Mouse (Mus musculus) granulocyte monocyte progenitor cell, adult 5-6 weeks (primary cell): ENCODE data around the gene Agbl2. TPM values are rescaled to one million over a fixed set of nuclear protein-coding genes. Genes with fewer than 3 reads are reported as not detected.
A peak's percentile ranks its signal among the peaks of the same experiment; 100 is the strongest.

Experiments used
- ATAC-seq: replicated peaks from 2 replicates; pipeline ENCODE4 v1.8.0; 2016; ENCODE audit warnings: mild to moderate bottlenecking, moderate TSS enrichment, inconsistent platforms; ENCODE audit not compliant: poor library complexity, severe bottlenecking
- total RNA-seq, 2 experiments: library from RNA; stranded (forward) in 1 of 2; stranded (reverse) in 1 of 2; fragments of 200-712, 200-1000 nt in 1 of 2; fragments of >200 nt in 1 of 2; fragmentation: Nextera tagmentation in 1 of 2; gene quantifications; 2 replicates each; pipeline ENCODE4 v1.2.3; 2014 to 2017

Gene Agbl2
- total RNA-seq (2014; fragmentation: Nextera tagmentation) (not detected in 2 replicates), total RNA-seq (2017) (not detected in 2 replicates)

DNA sequence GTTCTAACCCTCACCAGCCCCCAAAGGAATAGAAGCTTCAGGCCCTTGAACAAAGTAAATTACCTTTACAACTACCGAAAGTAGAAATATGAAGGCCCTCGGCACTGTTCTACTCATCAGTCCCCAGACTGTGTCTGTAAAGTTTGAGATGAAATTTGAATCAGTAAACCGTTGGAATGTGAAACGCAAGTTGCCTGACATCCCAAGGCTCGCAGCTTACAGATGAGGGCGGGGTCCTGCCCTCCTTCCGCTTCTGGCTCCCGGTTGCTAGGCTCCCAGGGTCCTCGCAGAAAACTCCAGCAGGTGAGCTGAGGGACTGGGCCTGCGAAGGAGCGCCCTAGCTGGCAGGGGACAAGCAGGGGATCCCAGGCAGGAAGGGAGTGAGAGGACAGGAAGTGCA, at the start of gene Agbl2:
Agbl2 (plus strand) TSS at position 270 of the 400 bp plus-strand sequence.
- ATAC-seq, result peak; percentile 40

DNA sequence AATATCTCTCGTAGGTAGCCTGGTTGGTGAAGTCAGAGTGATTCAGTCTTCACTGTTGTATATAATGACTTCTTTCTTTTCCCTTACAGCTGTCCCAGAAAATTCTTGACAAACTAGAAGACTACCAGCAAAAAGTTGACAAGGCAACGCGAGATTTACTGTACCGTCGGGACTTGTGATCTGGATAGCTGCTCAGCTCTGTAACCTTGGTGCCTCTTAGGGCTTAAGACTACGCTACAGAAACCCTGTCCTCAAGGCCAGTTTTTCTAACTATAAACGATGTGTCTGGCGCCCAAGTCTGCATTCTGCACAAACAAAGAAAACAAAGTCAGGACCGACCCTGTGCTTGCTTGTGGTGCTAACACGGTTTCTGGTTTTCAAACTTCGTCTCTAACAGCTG, 47.2 kb upstream of the Agbl2 start:
- ATAC-seq, result no peak

DNA sequence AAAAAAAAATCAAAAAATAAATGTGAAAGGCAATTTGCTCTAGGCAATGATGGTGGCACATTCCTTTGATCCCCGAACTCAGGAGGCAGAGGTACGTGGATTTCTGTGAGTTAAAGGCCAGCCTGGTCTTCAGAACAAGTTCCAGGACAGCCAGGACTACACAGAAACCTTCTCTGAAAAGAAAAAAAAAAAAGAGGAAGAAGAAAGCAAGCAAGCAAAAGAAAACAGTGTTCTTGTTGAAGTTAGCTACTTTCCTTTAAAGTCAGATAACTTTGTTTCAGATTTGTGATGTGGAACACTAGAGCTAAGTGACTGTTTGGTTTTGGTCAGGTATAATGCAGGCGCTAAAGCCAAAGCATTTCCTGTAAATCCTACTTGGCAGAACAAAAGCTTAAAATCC, 43.7 kb upstream of the Agbl2 start:
- ATAC-seq, result no peak

DNA sequence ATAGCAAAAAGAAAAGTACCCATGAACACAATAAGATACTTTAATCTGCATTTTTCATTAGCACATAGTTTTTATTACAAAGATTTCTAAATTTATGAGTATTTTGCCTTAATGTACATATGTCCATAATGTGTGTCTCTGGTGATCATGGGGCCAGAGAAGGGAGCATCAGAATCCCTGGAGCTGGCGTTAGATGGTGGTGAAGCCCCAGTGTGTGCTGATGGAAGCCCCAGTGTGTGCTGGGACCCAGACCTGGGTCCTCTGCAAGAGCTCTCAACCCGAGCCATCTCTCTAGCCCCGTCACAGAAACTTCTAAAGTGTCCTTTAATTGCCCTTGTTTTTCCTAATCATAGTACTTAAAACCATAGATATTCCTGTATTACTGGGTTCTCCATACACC, 43.2 kb upstream of the Agbl2 start:
- ATAC-seq, result no peak

DNA sequence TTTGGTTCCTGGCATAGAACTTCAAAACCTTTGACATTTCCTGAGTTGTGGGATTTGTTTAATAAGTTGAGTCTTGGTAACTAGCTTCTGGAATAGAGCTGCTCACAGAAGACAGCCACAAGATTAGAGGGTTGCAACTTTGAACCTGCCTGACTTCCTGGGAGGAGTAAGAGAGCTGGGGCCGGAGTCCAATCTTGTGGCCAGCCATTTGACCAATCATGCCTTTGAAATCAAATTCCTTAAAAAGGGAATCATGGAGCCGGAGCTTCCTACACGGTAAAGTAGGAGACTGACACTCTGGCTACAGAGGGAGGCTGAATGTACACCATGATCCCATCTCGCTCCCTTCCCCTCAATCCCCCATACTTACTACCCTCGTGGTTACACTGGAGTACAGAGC, 42.6 kb upstream of the Agbl2 start:
- no peak for ATAC-seq

DNA sequence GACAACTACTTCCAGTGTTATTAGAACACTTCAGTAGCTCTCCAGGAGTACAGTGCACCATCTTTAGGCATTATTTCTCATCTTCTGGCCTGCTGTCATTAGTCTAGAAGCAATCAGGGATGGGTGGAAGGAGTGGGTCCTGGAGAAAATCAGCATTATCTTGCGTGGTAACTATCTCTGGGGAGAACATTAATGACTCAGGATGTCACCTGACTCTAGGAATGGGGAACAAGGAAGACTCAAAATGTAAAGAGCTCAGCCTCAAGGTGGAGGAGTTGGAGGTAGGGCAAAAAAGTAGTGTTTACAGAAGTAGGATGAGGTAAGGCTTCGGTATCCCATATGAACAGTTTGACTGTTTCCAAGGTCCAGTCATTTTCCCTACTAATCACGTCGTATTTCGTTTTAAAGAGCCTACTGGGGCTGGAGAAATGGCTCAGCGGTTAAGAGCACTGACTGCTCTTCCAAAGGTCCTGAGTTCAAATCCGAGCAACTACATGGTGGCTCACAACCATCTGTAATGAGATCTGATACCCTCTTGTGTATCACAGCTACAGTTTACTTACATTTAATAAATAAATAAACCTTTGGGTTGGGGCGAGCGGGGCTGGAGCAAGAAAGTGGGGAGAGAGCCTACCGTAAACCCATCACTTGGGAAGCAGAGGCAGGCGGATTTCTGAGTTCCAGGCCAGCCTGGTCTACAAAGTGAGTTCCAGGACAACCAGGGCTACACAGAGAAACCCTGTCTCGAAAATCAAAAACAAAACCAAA, 38.1 kb upstream of the Agbl2 start:
- no peak for ATAC-seq

DNA sequence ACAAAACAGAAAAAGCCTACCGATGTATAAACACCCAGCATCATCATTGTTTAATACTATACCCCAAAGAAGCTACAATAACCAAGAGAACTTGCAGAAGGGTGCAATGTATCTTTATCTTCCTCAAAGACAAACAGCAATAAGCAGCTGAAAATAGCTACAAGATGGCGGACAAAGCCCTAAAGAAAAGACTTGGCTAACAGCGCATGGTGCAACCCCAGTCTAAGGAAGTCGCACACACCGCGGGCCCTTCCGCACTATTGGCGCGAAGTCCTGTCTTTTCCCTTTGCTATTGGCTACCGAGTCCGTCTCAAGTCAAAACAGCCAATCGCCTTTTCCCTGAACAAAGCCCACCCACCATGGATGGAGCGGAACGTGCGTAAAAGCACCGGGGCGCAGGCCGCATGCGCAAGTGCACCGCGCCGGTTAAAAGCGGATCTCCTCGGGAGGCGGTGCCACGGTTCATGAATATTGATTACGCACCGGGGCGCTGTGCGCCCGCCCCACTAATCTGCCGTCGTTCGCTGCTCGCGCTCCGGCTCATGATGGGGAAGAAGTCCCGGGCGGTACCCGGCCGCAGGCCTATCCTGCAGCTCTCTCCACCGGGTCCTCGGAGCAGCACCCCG, 37.4 kb upstream of the Agbl2 start, which contains the start of gene Fnbp4:
Fnbp4 (plus strand) TSS at position 318 of the 626 bp plus-strand sequence.
- ATAC-seq, result peak; percentile 94

DNA sequence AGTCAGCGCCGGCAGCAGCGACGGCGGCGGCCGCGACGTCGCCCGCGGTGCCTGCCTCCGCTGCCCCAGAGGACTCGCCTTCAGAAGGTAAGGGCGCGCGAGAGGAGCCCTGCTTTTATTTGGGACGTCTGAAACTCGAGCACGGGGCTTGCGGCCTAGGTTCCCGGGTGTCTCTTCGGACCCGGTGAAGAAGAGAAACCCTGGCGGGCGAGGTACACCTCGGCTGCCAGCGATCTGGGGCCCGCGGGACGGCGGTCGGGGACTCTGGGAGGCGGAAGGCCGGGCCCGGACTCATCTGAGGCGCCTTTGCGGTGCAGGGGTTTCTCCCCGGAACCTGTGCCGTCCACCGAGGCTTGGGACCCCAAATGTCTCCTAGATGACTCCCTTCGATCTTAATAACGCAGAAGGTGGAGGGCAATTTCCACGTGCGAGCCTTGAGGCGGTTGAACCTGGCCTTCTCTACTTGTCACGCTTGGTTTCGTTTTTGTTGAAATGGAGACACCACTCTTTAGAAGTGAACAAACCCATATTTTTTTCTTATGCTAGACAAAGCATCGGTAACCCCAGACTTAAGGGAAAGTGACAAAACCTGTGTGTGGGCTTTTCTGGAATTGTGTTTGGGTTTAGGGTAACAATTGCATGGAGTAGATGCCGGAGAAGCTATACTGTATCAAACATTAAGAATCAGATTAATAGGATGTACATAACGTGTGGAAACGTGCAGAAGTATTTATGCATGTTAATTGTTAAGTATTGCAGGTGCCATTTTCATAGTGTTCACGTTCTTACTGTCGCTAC, 36.6 kb upstream of the Agbl2 start:
- ATAC-seq, result peak; percentile 6; the same call in 1 of the 2 replicates

DNA sequence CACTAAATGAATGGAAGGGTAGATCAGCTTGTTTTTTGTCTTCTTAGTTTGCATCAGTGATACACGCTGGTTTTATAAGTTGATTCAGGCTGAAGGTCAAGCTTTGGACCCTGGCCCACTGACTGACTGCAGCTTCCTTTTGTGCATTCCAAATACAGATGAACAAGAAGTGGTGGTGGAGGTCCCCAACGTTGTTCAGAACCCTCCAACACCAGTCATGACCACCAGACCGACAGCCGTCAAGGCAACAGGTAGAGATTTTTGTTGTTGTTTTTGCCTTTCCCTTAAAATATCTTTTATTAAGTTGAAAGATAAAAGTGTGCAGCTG, 36.0 kb upstream of the Agbl2 start:
- no peak for ATAC-seq

DNA sequence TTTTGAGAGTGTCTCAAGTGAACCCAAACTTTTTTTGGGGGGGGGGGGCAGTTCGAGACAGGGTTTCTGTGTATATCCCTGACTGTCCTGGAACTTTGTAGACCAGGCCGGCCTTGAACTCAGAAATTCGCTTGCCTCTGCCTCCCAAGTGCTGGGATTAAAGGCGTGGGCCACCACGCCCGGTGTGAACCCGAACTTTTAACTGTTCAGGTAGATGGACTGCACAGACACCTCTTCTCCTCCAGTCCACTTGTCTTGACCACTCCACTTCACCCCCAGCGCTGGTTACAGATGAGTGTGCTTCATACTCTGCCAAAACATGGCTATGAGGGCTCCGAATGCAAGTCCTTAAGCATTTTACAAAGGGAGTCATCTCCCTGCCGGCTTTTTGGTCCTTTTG, 35.4 kb upstream of the Agbl2 start:
- no peak for ATAC-seq

DNA sequence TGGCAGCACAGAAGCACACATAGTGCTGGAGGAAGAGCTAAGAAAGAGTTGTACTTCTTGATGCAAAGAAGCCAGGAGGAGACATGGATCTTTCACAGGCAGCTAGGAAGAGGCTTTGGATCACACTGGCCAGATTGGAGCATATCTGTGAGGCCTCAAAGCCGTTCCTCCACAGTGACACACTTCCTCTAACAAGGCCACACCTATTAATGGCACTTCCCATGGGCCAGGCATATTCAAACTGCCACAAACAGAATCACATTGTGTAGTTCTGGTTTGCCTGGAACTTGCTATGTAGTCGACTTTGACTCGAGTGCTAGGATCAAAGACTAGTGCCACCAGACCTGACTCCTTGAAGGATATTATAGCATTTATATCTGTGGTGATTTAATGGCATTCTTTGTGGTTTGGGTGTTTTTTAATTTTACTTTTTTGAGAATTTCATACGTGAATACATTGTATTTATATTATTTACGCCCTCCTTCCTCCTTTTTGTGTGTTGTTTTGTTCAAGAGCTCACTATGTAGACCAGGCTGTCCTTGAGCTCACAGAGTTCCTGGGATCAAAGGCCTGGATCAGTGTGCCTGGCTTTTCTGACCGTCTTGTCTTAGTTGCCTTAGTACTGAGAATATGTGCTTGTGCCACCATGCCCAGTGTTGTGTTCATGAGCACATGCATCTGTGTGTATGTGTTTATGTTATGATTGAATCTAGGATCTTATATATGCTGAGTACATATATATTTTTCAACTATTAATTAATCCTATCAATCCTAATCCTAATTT, 32.7 kb upstream of the Agbl2 start:
- peak; percentile 26 for ATAC-seq

DNA sequence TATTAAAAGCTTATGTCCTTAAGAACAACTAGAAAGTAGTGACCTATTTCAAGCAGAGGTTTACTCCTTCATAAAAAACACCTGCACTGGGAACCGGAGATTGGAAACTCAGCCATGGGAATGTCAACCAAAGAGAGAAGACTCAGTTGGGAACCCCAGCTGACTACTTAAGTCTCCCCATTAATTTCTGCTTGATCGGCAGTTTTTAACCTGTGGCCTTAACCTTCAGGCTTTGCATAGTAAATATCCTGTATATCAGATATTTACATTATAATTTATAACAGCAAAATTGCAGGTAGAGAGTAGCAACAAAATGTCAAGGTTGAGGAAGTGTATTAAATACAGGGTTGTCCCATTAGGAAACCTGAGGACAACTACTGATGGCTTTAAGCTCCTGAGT, 29.0 kb upstream of the Agbl2 start:
- ATAC-seq, result no peak

DNA sequence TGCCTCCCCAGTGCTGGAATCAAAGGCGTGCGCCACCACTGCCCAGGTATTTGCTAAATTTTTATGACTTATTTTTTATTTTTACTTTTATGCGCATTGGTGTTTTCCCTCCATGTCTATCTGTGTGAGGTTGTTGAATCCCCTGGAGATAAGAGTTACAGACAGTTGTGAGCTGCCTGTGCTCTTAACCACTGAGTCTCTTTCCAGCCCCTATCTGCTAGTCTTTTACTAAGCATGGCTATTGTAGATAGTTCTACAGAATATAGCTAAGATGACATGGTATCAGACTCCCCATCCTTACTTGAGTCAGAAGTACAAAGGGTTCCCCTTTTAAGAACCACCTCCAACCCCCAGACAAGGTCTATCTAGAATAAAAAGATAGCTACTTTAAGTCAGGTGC, 28.3 kb upstream of the Agbl2 start:
- no peak for ATAC-seq

DNA sequence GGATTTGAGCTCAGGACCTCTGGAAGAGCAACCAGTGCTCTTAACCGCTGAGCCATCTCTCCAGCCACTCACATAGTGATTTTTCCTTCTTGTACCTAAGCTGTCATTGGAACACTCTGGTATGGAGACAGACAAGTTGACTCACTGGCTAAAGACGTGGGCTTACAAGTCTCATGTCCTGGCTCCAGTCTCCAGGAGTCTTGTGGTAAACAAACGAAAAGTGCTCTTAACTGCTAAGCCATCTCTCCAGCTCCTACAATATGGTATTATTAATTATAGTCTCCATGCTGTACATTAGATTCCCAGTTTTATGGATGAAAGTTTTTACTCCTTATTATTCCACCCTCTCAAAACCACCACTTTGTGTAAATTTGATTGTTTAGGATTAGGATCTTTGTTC, 17.4 kb upstream of the Agbl2 start:
- no peak for ATAC-seq

DNA sequence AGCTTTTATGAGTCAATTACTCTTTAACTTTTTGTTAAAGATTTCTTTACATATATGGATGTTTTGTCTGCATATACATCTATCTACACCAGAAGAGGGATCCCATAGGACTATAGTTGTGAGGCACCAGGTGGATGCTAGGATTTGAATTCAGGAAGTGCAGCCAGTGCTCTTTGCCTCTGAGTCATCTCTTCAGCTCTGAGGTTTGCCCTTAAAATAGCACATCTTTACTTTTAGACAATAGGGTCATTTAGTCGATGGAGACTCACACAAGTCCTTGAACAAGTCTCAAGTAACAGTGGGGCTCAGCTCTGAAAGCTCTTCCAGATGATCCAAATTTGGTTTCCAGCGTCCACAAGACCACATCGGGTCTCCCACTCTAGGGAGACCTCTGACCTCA, 1.2 kb upstream of the Agbl2 start:
- no peak for ATAC-seq

DNA sequence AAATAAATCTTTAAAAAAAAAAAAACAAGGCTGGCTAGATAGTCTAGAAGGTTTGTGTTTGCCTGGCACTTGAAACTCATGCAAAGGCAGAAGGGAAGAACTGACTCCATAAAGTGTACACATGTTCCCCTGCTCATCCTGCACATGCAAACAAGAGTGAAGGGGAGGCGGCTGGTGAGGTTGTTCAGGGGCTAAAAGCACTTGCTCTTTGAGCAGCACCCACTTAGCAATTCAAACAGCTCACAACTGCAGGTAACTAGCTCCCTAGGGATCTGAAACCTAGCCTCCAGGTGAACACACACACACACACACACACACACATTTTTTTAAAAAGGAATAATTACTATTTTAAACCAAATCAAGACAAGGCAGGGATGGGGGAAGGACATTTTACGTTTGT, 589 bp upstream of the Agbl2 start:
- no peak for ATAC-seq

DNA sequence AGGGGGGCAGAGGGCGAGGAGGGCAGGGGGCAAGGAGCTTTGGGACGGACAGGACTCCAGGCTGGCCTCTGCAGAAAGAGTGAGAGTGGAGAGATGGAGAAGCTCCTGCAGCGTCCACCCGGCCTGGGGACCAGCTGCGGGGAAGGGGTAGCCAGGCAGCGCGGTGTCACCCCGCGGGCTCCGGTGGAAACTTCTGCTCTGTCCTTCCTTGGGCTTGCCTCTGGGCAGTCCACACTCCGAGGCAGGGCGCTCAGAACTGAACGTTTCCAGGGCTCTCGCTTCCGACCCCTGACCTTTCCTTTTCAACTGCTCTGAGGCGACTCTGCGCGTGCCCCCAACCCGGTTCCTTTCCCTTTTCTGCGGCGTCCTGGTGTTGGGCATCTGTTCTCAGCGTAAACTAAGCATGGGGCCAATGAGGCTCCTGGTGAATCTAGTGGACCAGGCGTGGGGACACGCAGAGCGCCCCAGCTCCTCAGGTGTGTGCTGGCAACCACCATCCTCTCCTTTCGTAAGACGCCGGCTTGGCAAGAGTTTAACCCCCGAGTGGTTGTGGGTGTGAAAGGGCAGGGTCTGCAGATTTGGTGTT, 467 bp downstream of the Agbl2 start:
- peak; percentile 35 for ATAC-seq

DNA sequence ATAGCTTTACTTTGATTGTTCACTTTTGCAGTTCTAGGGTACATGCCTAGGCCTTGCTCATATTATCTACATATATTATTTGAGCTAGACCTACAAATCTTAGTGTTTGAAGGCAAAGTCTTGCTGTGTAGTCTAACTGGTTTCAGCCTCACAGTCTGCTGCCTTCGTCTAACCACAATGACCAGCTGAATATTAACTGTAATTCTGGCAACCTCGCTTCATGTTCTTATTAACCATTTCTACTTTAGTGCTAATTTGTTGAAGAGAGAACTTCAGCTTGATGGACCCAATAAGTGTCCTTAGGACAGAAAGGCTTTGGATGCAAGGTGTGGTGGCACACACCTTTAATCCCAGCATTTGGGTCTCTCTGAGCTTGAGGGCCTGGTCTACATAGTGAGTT, 5.6 kb downstream of the Agbl2 start:
- no peak for ATAC-seq

DNA sequence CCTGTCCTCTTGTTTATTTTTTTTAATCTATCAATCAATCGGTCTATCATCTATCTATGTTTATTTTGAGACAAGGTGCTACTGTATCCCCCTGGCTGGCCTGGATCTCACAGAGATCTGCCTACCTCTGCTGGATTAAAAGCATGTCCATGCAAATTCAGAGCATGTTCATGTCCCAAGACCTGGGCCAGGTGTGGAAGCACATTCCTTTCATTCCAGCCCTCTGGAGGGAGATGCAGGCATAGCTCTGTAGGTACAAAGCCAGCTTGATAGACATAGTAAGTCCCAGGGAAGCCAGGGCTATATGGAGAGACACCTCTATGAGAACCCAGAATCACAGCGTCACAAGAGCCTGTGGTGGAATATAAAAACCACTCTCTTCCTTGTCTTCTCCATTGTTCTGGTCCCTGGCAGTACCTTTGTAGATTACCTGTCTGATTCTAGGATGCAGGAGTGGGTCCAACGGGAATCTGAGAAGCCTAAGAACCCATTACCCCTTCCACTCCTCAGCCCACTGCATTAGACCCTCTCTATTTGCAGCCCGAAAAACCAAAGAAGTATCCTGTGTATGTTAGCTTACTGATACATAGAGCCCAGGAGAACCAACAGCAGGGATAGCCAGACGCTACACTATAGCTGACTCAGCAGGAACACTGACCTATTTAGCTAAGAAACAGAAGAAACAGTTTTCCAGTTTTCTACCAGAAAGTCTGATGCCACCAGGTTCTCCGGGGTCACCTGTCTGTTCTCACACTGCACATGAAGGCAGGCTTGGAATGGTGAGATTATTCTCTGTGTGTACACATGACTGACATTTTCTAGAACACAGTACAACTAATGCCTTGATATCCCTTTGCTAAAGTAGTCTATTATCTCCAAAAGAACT, 26.0 kb downstream of the Agbl2 start:
- no peak for ATAC-seq
